Mouse (Mus musculus): Measurements from ENCODE around the gene Per2.

Gene Per2

DNA sequence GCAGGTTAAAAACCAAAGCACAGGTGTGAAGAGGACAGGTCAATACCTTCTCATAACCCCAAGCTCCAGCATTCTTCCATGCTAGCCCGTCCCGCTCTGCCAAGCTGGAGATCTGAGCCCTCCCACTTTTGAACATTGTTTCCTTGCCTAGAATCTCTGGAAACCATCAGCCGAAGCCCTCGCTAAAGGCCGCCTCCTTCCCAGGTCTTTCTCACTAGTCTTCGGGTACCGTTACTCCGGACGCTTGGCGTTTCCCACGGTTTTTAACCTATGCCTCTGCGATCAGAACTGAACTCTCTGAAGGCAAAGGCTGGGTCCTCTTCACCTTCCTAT lies 61.2 kb downstream of the Per2 start:
- DNase-seq (ENCODE audit: extremely low read depth, low read depth) = peak; percentile 11

DNA sequence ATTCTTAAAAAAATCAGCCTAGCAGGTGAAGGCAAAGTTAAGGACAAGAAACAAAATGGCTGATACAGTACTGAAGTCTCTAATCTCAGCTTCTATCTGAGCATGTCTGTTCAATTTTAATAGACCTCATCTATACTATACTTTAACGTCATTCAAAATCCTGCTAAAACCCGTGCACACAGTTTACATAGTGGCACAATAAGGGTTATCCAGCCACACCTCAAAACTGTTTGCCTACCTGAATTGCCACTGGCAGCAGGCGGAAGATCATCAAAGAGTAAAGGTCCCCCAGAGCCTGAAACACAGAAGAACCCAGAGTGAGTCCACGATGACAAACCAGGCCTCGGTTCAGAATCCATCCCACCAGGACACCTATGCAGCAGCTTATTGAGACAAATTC lies 68.8 kb downstream of the Per2 start:
- no peak for DNase-seq (ENCODE audit: extremely low read depth, low read depth)

DNA sequence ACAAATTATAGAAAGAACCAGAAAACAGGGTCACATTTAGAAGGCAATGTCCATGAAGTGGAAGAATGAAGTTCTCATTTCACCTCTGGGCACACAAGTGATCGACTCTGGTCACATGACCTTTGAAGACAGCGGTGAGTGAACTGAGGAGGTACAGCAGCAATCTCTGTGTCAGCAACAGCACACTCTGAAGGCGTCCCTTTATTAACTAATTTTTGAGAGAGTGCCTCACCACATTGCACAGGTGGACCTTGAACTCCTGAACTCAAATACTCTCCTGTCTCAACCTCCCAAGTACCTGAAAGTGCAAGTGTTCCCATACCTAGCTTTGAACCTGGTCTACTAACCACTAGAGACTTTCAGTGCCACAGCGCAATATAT lies 78.0 kb downstream of the Per2 start:
- DNase-seq (ENCODE audit: extremely low read depth, low read depth) = no peak

DNA sequence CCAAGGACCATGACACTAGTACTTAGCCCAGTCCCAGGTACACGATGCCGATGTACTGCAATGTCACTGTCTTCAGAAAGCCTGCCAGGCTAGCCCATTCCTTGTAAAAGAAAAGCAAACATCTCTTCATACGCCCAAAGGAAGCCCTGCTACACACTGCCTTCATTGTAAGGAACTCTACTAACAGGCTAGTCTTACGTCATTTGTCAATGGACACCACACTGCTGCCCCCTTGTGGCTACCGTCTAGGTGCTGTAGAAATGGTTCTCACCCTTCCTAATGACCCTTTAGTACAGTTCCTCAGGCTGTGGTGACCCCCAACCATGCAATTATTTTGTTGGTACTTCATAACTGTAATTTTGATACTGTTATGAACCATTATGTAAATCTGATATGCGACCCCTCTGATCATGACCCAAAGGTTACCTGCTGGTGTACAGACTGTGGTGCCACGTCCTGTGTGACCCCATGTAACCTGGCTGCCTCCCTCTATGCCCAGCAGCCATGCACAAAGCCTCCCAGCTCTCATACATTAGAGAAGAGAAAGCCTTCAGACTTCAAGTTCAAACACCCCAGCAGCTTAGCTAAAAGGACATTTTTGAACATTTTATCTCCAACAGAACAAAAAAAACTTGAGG lies 78.6 kb downstream of the Per2 start:
- peak; percentile 48 for DNase-seq (ENCODE audit: extremely low read depth, low read depth)

DNA sequence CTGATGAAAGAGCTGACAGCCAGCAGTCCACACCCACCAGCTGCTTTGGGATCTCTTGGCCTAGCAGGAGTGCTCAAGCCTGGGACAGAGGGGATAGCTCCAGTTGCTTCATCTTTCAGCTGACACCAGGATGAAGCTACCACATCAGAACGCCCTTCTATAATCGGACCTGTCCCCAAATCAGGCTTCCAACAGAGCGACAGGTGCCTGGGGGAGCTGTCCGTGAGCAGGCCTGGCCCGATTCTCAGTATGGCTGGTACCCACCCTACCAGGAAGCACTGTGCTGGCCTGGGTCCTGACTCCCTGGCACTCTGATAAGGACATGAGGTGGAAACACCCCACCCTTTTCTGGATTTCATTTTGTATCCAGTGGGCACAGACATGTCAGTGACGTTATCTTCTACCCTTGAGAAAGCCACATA lies 85.7 kb downstream of the Per2 start:
- DNase-seq (ENCODE audit: extremely low read depth, low read depth) = peak; percentile 32

DNA sequence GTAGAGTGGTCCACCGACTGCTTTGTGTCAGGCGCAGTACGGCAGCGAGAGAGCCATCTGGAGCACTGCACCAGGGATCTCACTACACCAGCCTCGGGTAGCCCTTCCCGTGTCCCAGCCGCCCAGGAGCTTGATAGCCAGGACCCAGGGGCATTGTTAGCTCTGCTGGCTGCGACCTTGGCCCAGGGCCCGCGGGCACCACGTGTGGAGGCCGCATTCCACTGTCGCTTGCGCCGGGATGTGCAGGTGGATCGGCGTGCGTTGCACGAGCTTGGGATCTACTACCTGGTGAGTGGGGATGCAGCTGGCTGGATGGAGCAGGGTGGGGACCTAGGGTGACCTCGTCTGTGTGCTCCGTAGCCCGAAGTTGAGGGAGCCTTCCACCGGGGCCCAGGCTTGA lies 89.1 kb downstream of the Per2 start:
- DNase-seq (ENCODE audit: extremely low read depth, low read depth) = no peak

DNA sequence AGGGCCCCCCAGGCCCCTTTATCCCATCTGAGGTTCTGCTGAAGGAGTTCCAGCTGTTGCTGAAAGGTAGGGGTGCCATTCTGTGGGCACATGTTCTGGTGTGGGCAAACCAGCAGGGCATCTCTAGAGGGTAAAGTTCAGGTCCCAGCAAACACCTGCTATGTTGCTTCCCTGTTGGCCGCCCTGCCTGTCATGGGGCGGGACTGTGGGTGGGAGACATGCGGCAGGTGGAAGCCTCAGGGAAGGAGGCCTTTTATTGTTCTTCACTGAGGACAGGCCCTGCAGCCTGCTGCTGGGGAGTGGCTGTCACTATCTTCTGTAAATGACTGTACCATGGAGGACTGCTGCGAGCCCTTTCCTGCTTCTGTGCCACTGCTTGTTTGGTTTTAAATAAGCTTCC lies 89.7 kb downstream of the Per2 start:
- DNase-seq (ENCODE audit: extremely low read depth, low read depth) = no peak

DNA sequence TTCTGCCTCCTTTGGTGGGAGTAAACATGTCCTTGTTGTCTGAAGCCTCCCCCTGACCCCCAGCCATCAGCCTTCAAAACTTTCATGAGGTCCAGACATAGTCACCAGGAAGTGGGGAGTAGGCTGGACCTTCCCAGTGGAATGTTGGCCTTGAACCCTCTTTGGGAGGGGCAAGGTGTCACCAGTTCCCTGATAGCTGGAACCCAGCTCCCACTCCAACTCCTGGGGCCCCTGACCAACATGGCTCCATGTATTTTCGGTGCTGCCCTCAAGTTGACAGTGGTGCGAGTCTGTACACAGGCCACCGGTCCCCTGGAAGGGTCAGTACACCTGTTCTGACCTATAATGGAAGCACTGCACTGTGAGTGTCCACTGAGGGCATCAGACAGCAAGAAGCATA lies 91.8 kb downstream of the Per2 start:
- DNase-seq (ENCODE audit: extremely low read depth, low read depth) = no peak

DNA sequence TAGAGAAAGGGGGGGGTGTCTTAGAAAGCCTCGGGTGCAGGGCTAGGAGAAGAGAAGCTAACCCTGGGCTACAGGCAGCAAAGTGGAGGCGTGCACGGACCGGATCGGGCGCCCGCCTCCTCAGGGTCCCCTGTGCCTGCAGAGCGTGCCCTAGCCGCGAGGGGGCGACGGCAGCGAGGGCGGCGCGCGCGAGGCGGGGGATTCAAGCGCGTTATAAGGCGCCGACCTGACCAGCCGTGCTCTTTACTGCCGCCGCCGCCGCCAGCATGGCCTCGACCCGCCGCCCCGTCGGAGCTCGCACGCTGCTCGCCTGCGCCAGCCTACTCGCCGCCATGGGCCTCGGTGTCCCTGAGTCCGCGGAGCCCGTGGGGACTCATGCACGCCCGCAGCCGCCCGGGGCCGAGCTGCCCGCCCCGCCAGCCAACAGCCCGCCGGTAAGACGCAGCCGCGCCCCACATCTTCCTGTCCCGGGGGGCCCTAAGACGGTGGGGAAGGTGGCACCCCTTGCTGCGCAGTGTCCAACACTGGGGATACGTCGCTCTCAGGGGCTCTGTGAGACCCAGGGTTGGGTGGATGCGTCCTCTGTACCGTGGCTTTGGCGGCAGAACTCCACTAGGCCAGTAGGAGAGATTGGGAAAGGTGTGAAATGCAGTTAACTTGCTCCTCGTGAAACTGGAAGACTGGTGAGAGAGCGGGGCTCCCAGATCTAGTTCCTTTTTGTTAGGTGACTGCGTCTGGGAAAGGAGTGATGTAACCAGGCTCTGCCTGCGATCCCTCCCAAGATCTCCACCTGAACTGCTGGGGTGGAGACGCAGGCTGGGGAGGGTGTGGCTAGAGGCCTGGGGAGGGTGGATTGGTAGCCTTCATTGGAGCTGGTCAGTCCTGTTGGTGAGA lies 92.7 kb downstream of the Per2 start, which contains the start of gene Erfe:
TSS of gene Erfe (plus strand) at position 216 of the 894 bp plus-strand sequence.
- peak; percentile 47 for DNase-seq (ENCODE audit: extremely low read depth, low read depth)
